Mouse (Mus musculus) embryonic fibroblast, embryonic 13.5 days (primary cell): ENCODE measurements around the gene Dct. TPM values are rescaled to one million over a fixed set of nuclear protein-coding genes. Genes with fewer than 3 reads are reported as not detected.

Experiments
- H3K27ac ChIP-seq: 2 replicates; pipeline ENCODE4 v1.5.1; 2012; ENCODE audit warnings: low read length, control low read depth, inconsistent platforms; ENCODE audit not compliant: insufficient read depth
- H3K4me1 ChIP-seq: 2 replicates; pipeline ENCODE4 v1.6.1; 2011; ENCODE audit warnings: low read length; ENCODE audit not compliant: control insufficient read depth, insufficient read depth
- H3K4me3 ChIP-seq: 2 replicates; pipeline ENCODE4 v1.5.1; 2011; ENCODE audit warnings: mild to moderate bottlenecking, control low read depth, low read length; ENCODE audit not compliant: insufficient read depth
- CTCF ChIP-seq: IDR thresholded peaks from 2 replicates; pipeline ENCODE4 v1.5.1; 2011; ENCODE audit warnings: mild to moderate bottlenecking, control low read depth, low read length, moderate library complexity, borderline replicate concordance; ENCODE audit not compliant: insufficient read depth
- POLR2A ChIP-seq: IDR thresholded peaks from 2 replicates; pipeline ENCODE4 v1.6.1; 2011; ENCODE audit warnings: low read depth, mild to moderate bottlenecking, control low read depth, low read length, moderate library complexity
- polyA plus RNA-seq: library from polyadenylated mRNA; stranded (reverse); fragments of >200 nt; gene quantifications from 2 replicates; pipeline ENCODE4 v1.2.4, GENCODE M21; 2011; ENCODE audit warnings: low read depth; ENCODE audit not compliant: missing spikeins, insufficient read length

The Dct gene
- polyA plus RNA-seq, 1 experiment: not detected

DNA sequence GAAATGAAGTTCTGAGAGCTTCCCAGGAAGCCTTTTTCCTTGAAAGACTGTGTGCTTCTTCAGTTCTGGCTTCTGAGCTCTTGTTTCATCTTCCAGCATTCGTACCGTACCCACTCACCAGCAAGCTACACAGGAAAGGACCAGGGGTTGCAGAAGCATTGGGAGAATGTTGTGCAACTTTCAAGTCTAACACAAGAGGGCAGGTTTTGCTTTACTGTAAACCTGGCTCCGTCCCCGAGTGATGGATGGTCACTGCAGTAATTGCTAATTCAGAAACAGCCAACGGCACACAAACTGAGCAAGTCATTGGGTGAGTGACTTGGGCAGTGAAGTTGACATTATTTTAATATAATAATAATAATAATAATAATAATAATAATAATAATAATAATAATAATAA is 46.3 kb downstream of the Dct start:
- H3K4me1 ChIP-seq: no peaks in the 10 kb centered on the region
- H3K27ac ChIP-seq: no peak overlapping the region
- TF ChIP-seq CTCF (no peak), POLR2A (no peak)
- no peak overlapping the region for H3K4me3 ChIP-seq

- H3K4me3 ChIP-seq: no peak overlapping the region
- H3K4me1 ChIP-seq: no peaks in the 10 kb centered on the region
- TF ChIP-seq CTCF: no peak
- TF ChIP-seq POLR2A: no peak
- H3K27ac ChIP-seq: no peak overlapping the region
Measured at GRCm38 (mm10) chr14:118004434-118004833, 47.6 kb downstream of the Dct start.

GRCm38 (mm10) chr14:117993845-117994244 is 58.2 kb downstream of the Dct start:
- TF ChIP-seq POLR2A: no peak
- TF ChIP-seq CTCF: no peak
- H3K4me1 ChIP-seq: 0 out of 2 replicates have a peak, but pooled peaks cover 3% of the 10 kb centered on the region
- no peak overlapping the region for H3K27ac ChIP-seq
- H3K4me3 ChIP-seq: no peak overlapping the region

DNA sequence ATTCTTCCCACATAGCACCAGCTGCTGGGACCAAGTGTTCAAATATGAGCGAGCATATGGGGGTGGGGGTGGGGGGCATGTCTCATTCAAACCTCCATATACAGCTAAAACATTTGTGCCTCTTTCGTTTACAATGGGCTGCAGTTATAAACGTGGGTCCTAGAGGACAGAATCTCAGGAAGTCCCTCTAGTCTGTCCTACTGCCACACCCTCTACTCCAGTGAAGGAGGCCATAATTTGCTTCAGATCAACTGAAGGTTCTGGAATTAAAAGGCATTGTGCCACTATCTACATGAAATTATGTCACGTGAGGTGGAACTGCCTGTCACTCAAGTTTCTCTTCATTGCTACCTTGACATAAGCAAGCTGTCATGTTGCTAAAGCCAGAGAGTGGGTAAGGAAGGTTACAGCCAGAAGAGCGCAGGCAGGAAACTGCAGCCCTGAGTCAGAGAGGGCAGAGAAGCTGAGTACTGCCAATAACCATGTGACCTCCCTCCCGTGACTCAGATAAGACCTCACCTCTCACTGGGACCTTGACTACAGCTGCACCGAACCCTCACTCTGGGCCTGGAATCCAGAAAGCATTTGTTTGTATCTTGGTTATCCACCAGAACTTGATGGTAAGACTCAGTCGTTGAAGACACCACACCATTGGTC is 59.3 kb downstream of the Dct start:
- Histone ChIP-seq H3K27ac (no peak overlapping the region), H3K4me1 (0 out of 2 replicates have a peak, but pooled peaks cover 3% of the 10 kb centered on the region), H3K4me3 (no peak overlapping the region)
- no peak for TF ChIP-seq POLR2A
- TF ChIP-seq CTCF: no peak

DNA sequence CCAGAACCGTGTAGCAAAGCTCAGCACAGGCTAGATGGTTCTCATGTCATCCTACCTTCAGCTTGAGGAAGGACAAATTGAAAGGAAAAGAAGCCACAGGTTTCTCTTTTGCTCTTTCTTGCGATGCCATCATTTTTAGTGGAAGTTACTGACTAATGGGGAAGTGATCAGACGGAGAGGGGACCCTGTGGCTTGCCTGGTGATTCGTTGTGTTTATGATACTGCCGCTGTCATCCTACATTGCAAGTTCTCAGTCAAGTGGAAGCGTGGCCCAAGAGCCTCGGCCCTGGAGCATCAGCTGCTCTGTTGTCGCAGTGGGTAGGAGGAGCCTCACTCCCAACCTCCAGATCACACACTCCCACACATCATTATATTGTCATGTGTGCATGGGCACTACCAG is 61.8 kb downstream of the Dct start:
- TF ChIP-seq POLR2A (no peak), CTCF (no peak)
- Histone ChIP-seq H3K4me3 (no peak overlapping the region), H3K4me1 (0 out of 2 replicates have a peak, but pooled peaks cover 3% of the 10 kb centered on the region), H3K27ac (no peak overlapping the region)

- TF ChIP-seq CTCF (no peak), POLR2A (no peak)
- H3K27ac ChIP-seq: no peak overlapping the region
- no peak overlapping the region for H3K4me3 ChIP-seq
- H3K4me1 ChIP-seq: no peaks in the 10 kb centered on the region
Measured at GRCm38 (mm10) chr14:117988444-117988843, 63.6 kb downstream of the Dct start.

GRCm38 (mm10) chr14:117981532-117981931 is 70.5 kb downstream of the Dct start:
- Histone ChIP-seq H3K27ac (no peak overlapping the region), H3K4me1 (no peaks in the 10 kb centered on the region), H3K4me3 (no peak overlapping the region)
- TF ChIP-seq CTCF (no peak), POLR2A (no peak)

DNA sequence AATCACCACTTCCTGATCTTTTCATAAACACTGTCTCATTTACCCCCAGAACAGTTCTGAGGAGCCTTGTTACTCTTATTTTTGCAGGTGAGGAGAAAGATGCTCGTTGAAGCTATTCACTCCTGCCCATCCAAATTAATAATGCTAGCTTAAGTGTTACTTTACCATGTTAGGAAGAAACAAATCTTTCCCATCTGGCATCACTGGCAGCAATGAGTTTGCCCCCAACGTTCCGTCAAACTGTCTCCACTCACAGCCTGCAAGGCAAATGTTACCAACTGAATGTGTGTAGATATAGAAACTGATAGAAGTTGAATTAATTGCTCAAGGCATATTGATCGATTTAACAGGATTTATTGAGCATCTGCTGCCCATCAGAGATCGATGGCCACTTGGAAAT is 79.5 kb downstream of the Dct start:
- Histone ChIP-seq H3K27ac (no peak overlapping the region), H3K4me1 (no peaks in the 10 kb centered on the region), H3K4me3 (no peak overlapping the region)
- no peak for TF ChIP-seq CTCF
- no peak for TF ChIP-seq POLR2A

Other genes with a start within 250 kb of the Dct start
- gene Tgds, start 80.5 kb upstream of the Dct start, polyA plus RNA-seq: 38.8 TPM in 2 replicates
- 36.4 and 38.2 TPM in 2 replicates for gene Gpr180, start 84.9 kb upstream of the Dct start, polyA plus RNA-seq
- 0.14 TPM in 1 of 2 replicates, not detected in the other for gene Sox21, start 184.8 kb upstream of the Dct start, polyA plus RNA-seq
- not detected in 2 replicates for gene Gm9376, start 214.7 kb upstream of the Dct start, polyA plus RNA-seq